Mouse (Mus musculus) adipocyte (in vitro differentiated cells): Measurements from ENCODE around the gene Ccdc160.

Source experiments
- DNase-seq: peaks from one replicate; pipeline ENCODE4 v3.0.0-alpha.2; 2016; ENCODE audit warnings: low spot score

Ccdc160 gene

GRCm38 (mm10) chrX:52790980-52791593 is at the start of gene Ccdc160:
TSS of gene Ccdc160 (plus strand) at chrX:52791200.
- no peak for DNase-seq

GRCm38 (mm10) chrX:52743781-52744180 is 47.2 kb upstream of the Ccdc160 start:
- no peak for DNase-seq

GRCm38 (mm10) chrX:52744201-52745051 is 46.6 kb upstream of the Ccdc160 start:
- DNase-seq, result no peak

- no peak for DNase-seq
Measured at GRCm38 (mm10) chrX:52745462-52745861, 45.5 kb upstream of the Ccdc160 start.

- no peak for DNase-seq
Measured at GRCm38 (mm10) chrX:52745917-52746316, 45.1 kb upstream of the Ccdc160 start.

GRCm38 (mm10) chrX:52746849-52747248 is 44.2 kb upstream of the Ccdc160 start:
- no peak for DNase-seq

- DNase-seq, result no peak
Measured at GRCm38 (mm10) chrX:52753491-52754085, 37.4 kb upstream of the Ccdc160 start.

GRCm38 (mm10) chrX:52757164-52757563 is 33.8 kb upstream of the Ccdc160 start:
- DNase-seq, result no peak

GRCm38 (mm10) chrX:52759232-52759631 is 31.8 kb upstream of the Ccdc160 start:
- no peak for DNase-seq

- no peak for DNase-seq
Measured at GRCm38 (mm10) chrX:52760191-52760945, 30.6 kb upstream of the Ccdc160 start.

GRCm38 (mm10) chrX:52762221-52762620 is 28.8 kb upstream of the Ccdc160 start:
- DNase-seq, result no peak

GRCm38 (mm10) chrX:52775973-52776372 is 15.0 kb upstream of the Ccdc160 start:
- DNase-seq, result no peak

- no peak for DNase-seq
Measured at GRCm38 (mm10) chrX:52777671-52778070, 13.3 kb upstream of the Ccdc160 start.

- DNase-seq, result no peak
Measured at GRCm38 (mm10) chrX:52783898-52784297, 7.1 kb upstream of the Ccdc160 start.

GRCm38 (mm10) chrX:52791944-52792719 is 1.1 kb downstream of the Ccdc160 start:
- no peak for DNase-seq

- no peak for DNase-seq
Measured at GRCm38 (mm10) chrX:52792861-52793260, 1.9 kb downstream of the Ccdc160 start.

- no peak for DNase-seq
Measured at GRCm38 (mm10) chrX:52795816-52796215, 4.8 kb downstream of the Ccdc160 start.

GRCm38 (mm10) chrX:52797031-52797625 is 6.1 kb downstream of the Ccdc160 start:
- DNase-seq, result no peak

- no peak for DNase-seq
Measured at GRCm38 (mm10) chrX:52798255-52798654, 7.3 kb downstream of the Ccdc160 start.

GRCm38 (mm10) chrX:52799566-52799965 is 8.6 kb downstream of the Ccdc160 start:
- no peak for DNase-seq

- DNase-seq, result no peak
Measured at GRCm38 (mm10) chrX:52819338-52819737, 28.3 kb downstream of the Ccdc160 start.
